Mouse (Mus musculus) frontal cortex, adult 2 months (tissue): ENCODE data around the gene Kcnq2. TPM values are rescaled to one million over a fixed set of nuclear protein-coding genes. Genes with fewer than 3 reads are reported as not detected.

Source experiments
- DNase-seq, 2 experiments: peaks; one replicate each; pipeline ENCODE4 v3.0.0; 2022; ENCODE audit warnings: low spot score in 1 of 2; ENCODE audit errors: extremely low spot score in 1 of 2
- polyA plus RNA-seq: library from polyadenylated mRNA; depleted of rRNA; stranded (reverse); fragments of >200 nt; gene quantifications from 2 replicates; pipeline ENCODE4 v1.2.3, GENCODE M21; 2012

Kcnq2 gene
- polyA plus RNA-seq, 1 experiment, result 170 TPM

DNA sequence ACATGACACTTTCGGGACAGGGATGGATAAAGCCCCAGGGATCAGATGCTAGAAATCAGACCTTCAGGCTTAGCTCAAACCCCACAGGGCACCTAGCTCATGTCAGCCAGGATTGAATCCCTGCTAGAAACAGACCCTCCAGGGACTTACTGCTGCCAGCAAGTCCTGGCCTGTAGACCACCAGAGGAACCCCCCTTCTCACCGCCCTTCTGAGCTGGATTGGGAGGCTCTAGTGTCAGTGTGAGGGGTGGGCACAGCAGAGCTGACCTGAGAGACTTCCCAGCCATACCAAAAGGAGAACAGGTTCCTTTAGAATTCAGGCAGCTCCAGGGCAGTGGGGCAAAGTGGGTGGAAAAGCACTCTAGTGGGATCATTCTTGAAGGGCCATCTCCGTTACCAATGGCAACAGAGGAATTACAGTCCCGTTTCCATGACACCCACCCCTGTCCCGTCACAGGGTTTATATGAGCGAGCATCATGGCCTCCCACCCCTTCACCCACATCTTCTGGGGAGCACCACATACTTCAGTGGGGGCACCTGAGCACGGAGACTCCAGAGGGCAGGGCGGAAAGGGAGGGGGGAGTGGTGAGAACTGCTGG lies 21.2 kb downstream of the Kcnq2 start:
- peak in 1 of 2 experiments; percentile 60 for DNase-seq

DNA sequence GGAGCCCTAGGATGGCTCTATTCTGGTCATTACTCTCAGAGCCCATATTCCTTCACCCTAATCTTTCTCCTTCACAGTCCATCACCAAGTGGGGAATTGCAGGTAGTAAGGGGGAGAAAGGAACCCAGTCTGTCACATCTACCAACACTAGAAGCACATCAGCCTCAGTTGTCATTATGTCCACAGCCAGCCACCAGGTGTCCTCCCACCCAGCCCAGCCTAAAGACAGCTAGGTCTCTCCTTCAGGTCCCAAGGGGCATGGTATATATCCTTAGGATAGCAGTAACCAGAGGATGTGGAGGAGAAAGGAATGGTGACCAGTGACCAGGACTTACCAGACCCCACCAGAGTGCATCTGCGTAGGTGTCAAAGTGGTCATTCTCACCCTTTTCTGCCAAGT lies 23.4 kb downstream of the Kcnq2 start:
- DNase-seq, result no peak

DNA sequence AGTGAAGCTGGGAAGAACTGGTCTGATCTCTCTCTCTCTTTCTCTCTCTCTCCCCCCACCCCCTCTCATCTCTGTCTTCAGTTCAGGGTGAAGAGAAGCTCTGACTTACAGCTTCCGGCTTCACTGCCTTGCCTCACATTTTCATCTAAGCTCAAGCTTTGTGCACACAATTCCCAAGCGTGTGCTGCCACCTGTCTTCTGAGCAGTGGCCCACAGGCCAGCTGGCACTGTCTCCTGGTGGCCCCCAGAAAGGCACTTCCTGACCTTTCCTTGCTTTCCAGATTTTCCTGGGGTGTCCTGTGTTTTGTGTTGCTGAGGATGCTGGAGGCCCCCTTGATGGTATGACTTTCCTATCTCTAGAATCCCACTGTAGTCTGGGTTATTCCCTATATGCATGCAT lies 31.0 kb downstream of the Kcnq2 start:
- DNase-seq, result no peak

DNA sequence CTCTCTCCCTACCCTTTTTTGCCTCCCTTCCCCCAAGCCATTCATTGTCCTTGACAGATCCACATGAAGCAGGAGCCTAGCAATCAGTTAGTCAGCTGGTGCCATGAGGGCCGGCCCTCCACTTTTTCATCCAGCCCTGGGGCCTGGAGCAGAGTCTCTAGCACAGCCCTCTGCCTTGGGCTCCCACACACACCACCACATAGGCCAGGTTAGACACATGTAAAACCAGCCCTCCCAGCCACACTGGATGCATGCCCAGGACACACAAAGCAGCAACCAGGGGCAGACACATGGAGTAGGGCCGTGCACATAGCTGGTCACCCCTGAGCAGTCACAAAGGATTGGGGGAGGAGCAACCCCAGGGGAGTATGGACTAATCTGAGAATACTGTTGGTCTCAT lies 32.9 kb downstream of the Kcnq2 start:
- no peak for DNase-seq

DNA sequence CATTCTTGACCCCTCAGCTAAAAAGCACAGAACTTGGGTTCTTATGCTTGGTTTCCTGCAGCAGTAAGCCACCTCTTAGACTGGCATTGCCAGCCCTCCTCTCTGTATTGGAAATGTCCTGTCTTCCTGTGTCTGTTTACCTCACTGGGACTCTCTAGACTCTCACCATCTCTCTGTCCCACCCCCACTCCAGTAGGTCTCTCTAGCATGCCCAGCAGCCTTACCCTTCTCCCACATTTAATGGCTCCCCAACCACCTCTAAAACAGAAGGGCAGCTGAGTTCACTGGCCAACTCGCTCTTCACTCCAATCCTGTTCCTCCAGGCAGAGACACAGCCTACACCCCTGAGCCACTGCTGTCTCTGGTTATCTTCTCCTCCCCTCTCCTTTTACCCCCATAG lies 33.5 kb downstream of the Kcnq2 start:
- DNase-seq, result no peak

DNA sequence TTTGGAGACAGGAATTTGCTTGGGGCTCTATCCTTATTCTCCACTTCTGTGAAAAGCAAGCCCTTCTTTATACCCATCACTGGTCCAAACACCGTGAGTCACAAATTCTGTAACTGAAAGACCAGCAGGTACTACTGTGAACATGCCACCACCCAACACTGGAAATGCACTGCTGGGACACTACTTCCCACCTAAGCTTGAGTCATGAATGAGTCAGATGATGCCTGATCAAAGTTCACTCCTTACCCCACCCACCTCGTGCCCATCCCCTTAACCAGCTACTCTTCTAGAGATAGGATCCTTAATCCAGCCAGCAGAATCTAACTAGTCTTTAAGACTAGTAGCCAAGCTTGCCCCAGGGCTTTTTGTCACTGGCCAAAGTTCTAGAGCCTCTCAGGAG lies 35.0 kb downstream of the Kcnq2 start:
- no peak for DNase-seq

DNA sequence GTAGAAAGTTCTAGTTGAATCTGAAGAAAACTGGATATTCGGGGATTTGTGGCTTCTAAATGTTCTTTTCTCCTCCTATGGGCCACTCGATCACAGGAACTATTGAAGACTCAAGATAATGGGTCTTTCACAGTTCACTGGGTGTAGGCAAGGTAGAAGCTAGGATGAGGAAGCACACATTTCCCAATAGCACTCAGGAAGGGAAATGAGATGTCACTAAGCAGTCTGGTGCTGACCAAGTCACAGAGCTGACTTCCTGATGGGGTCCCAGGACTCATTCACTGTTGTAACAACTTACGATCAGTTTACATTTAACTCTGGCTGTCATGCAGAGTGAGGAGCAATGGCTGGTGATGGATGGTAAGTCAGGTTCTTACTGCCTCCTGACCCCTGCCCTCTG lies 45.0 kb downstream of the Kcnq2 start:
- DNase-seq, result no peak

DNA sequence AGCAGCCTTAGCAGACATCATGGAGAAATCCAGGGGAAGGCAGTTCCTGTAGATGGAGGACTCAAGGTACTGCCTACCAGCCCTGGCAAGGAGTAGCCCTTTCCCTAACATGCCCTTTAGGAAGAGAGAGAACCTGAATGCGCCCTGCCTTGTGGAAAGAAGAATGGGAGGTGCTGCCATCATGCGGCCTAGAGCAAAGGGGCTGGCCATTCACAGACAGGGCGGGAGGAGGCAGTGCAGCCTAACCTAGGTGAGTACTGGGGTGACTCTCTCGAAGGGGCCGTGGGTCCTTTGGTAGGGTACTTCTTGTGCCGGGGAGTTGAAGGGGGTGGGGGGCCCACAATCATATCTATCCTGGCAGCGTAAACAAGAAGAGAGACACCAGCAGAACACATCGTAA lies 50.1 kb downstream of the Kcnq2 start:
- no peak for DNase-seq

DNA sequence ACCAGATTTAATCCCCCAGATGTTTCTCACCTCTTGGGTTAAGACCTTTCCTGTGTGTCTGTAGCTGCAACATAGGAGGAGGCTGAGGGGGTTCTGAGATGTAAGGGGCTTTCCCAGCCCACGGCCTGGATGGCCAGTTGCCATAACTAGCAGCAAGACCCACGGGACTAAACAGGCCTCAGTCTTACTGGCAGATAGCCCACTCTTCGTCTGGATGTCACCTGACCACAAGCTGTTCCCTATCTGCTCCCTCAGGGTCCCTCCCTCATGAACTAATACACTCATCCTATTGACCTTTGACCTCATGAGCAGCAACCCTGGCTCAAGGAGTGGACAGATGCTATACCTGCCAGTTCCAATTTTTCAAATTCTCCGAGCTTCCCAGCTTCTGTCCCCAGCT lies 51.2 kb downstream of the Kcnq2 start:
- DNase-seq, result no peak

DNA sequence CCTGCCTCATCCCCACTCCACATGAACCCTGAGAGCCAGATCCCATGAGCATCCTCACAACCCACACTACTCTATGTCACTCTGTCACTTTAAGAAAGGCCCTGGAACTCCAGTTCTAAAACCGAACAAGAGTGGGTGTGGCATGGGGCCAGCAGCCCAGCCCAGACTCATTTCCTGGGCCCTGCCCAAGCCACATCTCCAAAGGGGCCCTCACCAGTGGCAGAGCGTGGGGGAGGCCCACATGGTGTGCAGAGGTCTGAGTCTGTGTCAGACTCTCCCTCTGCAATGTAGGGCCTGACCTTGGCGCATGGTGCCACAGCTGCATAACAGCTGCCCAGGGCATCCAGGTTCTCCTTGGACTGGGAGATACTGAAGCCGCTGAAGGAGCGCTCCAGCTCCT lies 54.2 kb downstream of the Kcnq2 start:
- DNase-seq, result peak in 1 of 2 experiments; percentile 78

DNA sequence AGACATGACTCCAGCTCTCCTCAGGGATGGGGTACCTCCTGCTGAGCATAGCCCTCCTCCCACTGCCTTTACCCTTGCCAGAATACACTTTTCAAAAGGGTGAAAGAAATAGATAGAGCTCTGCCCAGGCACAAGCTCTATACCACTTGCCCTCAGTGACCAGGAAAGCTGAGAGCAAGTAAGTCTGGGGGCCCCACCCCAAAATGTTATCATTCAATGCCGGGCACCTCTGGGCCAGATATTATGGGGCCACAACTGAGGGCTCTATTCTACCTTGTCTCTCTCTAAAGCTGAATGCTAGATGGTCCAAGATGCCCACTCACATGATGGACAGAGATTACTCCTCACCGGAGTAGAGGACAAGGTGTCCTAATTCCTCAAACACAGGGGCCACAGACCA lies 55.6 kb downstream of the Kcnq2 start:
- no peak for DNase-seq

DNA sequence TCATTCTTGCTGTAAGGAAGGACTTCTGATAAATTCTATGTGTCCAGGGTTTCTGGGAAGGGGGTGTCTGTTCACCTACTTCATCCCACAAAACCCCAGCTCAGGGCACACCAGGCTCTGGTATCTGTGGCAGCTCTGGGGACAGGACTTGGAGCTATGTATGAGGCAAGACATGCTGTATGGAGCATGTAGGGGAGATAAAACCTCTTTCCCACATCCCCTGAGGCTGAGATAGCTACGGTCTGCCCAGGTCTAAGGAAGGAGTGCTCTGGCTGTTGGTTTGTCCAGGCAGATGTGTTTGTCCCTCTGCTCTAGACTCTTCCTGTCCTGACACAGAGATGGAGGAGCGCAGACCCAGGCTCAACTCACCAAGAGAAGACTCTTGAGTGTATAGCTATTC lies 56.2 kb downstream of the Kcnq2 start:
- no peak for DNase-seq

DNA sequence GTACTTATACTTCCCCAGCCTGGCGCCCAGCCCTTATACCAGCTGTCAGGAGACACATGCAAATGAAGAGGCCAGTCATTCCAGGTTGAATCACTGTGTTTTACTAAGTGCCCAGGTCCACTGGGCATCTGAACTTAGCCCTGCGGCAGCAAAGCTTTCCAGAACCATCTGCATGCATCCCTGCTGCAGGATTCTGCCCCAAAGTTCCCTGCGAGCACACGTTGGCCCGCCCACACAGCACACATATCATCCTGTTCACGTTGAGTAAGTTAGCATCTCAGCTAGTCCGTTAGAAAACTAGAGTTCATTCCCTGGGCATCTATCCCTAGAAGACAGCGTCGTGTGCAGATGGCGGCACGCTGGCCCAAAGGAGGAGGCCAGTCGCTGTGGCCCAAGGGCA lies 59.6 kb downstream of the Kcnq2 start:
- no peak for DNase-seq

DNA sequence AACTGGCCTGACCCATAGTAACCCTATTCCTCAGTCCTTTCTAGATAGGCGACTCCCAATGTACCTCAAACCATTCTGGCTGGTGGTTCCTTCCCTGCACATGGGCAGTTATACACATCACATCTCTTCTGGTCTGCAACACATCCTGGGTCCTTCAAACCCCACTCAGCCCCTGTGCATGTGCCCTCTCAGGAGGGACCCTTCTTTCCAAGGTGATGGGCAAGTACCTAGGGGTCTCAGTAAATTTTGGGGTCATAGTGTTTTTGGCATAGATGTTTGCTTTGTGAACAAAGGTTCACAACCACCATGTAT lies 62.7 kb downstream of the Kcnq2 start:
- DNase-seq, result no peak

DNA sequence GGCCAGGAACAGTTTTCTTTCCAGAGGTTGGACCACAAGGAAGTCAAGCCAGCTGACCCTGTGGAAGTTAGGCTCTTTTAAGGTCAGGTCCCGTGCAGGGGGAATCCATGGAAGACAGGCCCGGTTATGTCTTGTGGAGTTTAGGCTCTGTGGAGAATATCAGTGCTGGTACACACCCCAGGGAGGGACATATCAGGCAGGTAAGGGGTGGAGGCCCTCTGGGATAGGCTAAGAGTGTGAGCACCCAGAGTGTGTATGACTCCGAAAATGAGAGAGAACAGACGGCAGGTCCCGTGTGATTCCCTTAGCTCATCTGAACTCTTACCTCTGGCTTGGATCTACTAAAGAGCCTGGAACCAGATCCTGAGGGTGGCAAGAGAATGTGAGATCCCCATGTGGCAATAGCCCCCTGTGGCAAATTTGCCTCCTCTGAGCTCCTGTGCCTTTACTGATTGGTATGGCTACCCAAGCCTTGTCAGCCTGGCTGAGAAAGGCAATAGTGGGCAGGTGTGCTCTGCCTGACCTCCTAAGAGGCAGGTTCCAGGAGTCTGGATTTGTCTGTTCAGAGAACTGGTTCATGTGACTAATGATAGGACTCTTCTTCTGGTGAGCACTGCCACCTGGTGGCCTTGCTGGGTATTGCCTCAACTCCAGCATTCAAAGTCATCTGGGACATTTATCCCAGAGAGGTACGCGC lies 63.2 kb downstream of the Kcnq2 start:
- DNase-seq, result peak; percentile 81 to 97

DNA sequence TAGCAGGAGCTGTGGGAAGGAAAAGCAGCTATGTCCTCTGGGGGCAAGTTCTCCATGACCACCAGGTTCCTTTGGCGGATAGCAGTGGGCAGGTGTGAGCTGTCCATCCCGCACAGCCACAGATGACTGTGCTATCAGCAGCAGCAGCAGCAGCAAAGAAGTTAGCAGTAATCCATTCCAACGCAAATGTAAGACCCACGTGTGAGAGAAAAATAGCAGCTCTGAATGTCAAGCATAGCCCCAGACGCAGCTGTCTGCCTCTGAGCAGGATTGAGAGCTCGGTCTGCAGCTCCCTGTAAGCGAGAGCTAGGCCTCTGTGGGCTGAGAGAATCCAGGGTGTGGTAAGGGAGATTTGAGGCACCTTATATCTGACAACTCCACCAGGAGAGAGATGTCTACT lies 65.0 kb downstream of the Kcnq2 start:
- peak; percentile 80 to 85 for DNase-seq

DNA sequence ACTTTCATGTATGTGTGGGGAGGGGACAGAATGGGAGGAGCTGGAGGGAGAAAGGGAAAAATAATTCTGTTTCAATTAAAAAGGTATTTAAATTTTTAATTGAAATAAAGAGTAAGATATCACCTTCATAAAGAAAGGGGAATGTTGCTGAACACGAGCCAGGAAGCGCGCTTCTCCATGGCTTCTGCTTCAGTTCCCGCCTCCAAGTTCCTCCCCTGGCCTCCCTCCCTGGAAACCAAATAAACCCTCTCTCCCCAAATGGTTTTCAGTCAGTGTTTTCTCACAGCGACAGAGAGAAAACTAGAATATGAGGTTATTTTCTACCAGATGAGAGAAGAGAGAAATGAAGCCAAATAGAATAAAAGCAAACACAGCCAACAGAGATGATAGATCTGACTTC lies 66.6 kb downstream of the Kcnq2 start:
- peak in 1 of 2 experiments; percentile 63 for DNase-seq

DNA sequence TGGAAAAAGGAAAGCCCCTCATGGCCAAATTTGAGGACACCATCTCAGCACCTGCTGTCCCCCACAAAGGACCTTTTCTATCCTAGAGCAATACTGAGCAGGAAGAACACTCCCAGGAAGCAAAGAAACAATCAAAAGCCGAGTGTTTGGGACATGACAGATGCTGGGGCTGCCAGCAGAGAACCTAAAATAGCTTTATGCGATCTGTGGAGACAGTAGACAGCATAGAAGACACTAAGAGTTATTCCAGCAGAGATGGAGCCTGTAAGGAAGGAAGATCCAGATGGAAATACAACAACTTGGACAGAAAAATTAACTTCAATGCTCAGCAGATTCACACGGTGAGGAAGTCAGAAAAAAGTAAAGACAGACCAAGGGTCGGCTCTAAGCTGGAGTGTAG lies 69.3 kb downstream of the Kcnq2 start:
- peak in 1 of 2 experiments; percentile 46 for DNase-seq

DNA sequence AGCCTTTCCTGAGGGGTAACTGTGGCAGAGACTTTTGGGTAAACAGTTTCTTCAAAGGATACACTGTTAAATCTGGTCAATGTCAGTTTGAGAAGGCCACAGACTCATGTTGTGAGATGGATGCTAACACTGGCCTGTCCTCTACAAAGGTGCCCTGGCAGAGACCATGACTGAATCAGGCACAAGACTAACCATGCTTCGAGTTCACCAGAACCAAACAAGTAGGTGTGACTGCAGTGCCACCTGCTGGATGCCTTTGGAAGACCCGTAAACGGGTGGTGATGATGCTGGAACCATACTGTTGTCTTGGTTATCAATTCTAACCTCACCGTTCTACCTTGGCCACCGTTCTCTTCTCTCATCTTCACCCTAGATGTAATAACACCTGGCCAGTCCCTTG lies 75.0 kb downstream of the Kcnq2 start:
- DNase-seq, result peak; percentile 74 to 93

DNA sequence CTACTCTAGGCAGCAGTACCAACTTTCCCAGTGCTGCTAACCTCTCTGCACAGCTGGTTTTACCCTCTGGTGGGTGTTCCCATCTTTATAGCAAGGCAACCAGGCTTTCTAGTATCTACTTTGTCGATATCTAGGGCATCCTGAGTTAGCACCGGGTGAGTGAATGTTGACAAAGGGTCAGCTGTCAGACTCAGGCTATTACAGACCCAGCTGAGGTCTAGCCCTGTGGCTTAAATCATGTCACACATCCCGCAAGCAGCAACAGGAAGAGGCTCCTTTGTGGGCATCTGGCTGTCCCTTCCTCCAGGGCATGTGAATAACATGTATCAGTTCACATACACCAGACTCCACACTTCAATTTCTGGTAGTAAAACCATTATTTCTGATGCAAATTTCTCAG lies 76.9 kb downstream of the Kcnq2 start:
- no peak for DNase-seq

DNA sequence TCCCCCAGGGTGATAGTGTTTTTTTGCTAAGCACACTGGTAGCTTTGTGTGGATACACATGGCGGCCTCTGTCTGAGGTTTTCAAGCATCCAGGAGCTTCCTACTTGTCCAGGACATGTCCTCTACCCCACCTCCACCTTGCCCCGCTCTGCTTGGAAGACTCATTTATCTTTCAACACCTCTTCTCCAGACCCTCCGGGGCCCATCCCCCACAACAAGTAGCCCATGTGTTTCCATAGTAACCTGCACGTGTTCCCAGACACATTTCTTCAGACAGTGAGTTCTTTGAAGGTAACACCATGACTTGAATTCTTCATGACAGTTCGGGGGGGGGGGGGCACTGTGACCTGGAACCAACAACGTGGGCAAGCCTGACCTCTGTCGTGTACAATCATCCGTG lies 77.8 kb downstream of the Kcnq2 start:
- DNase-seq, result no peak

DNA sequence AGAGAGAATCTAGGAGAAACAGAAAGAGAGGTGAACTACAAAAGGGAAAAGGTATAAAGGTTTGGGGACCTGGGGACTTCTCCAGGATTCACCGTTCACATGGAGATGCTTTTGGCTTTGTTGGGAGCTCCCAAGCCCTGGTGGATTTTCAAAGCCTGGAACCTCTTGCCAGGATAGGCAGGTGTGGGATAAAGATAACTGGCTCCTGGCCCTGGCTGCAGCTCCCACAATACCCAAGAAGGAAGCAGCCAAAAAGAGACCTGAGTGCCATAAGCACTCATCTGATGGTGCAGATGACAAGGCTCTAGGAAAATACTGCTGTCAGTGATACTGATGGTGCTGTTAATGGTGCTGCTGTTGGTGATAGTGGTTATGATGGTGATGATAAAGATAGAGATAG lies 82.9 kb downstream of the Kcnq2 start:
- no peak for DNase-seq

DNA sequence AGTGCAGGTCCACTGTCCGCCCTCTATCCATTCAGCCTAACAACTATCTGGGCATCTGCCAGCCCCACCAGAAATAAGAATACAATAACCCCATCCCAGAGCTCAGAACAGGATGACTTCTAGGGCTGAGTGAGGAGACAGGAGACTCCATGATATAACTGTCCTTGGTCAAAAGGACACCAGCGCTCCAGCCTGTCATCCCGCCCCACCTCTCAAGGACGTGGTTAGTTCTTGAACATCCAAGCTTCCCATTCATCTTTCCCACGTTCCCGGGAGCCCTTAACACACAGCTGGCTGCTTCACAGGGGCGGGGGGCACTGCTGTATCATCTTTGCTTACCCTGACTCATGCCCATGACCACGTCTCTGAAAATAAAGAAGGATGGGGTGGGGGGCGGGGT lies 86.1 kb downstream of the Kcnq2 start:
- DNase-seq, result no peak
